Mouse (Mus musculus): ENCODE measurements around the gene Adam34.
"Not testable (repeated sequence)": the region's sequence is repeated elsewhere in the genome, so short reads cannot be mapped to it uniquely, and the experiment has no call there.

The Adam34 gene

GRCm38 (mm10) chr8:43709949-43710348 lies at the start of gene Adam34:
Gene Adam34 (minus strand): TSS chr8:43710049.
- no peak for DNase-seq (ENCODE audit: low spot score in 2 of 2)

- DNase-seq (ENCODE audit: low spot score in 2 of 2) = no peak
Observed at GRCm38 (mm10) chr8:43627176-43627575, 82.7 kb downstream of the Adam34 start, which contains the start of gene Gm5346. Gene Gm5346 (minus strand): TSS chr8:43627276.

DNA sequence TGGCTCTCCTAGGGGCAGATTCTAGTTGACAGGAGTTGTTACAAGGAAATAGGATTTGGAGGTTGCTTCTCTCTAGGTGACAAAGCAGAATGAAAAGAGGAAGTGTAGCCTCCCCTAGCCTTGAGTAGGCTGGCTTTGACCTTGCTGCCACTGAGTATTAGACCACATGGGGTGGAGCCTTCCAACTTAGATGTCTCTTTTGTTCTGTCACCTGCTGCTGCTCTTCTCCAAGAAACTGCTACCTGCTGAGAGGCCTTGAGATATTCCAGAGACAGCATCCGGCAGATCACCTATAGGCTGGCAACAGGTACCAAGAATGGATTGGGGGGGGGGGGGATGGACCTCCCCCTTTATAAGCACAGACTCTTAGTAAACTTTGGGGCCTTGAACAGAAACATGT lies 93.8 kb downstream of the Adam34 start:
- DNase-seq (ENCODE audit: low spot score in 2 of 2) = no peak

DNA sequence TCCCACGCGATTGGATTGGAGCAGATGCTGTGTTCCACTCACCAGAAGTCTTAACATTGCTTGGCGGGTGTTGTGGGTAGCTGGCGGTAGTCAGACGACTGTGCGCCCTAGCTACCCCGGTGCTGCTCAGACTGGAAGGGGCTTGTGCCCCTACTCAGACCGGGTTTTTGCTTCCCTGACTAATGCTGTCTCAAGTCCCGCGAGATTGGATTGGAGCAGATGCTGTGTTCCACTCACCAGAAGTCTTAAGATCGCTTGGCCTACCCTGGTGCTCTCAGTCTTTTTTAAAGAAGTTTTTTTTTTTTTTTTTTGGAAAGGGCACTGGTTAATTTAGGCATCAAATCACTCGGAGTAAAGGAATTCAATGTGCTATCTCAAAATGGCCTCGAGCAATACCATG lies 106.2 kb downstream of the Adam34 start:
- DNase-seq (ENCODE audit: low spot score in 2 of 2) = not testable (repeated sequence)

DNA sequence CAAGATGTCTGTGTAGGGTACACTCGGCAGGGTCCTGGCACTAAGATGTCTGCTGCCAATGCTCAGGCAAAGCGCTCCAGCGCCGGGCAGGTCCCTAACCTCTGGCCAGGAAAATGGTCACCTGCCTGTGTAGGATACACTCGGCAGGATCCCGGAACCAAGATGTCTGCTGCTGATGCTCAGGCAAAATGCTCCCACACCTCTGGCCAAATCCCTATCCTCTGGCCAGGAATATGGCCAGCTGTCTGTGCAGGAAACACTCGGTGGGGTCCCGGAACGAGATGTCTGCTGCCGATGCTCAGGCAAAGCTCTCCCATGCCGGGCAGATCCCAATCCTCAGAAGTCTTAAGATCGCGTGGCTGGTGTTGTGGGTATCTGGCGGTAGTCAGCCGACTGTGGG lies 106.7 kb downstream of the Adam34 start:
- not testable (repeated sequence) for DNase-seq (ENCODE audit: low spot score in 2 of 2)

All from frontal cortex, postnatal 25 days (tissue).